Mouse (Mus musculus) testis, adult 2 months (tissue): ENCODE data around the gene Tmem135. TPM values are rescaled to one million over a fixed set of nuclear protein-coding genes. Genes with fewer than 3 reads are reported as not detected.

Experiments
- H3K27ac ChIP-seq: fragments of 200-500 bp; 2 replicates; pipeline ENCODE4 v1.5.1; 2012; ENCODE audit warnings: low read depth, low read length; ENCODE audit not compliant: control insufficient read depth, insufficient read depth
- H3K27me3 ChIP-seq: fragments of 200-500 bp; 2 replicates; pipeline ENCODE4 v1.6.1; 2012; ENCODE audit warnings: mild to moderate bottlenecking, low read length, moderate library complexity; ENCODE audit not compliant: control insufficient read depth, insufficient read depth
- H3K36me3 ChIP-seq: fragments of 200-500 bp; 2 replicates; pipeline ENCODE4 v1.6.1; 2012; ENCODE audit warnings: mild to moderate bottlenecking, low read length; ENCODE audit not compliant: control insufficient read depth, insufficient read depth
- H3K4me1 ChIP-seq: fragments of 200-500 bp; 2 replicates; pipeline ENCODE4 v1.6.1; 2012; ENCODE audit warnings: low read length; ENCODE audit not compliant: control insufficient read depth, insufficient read depth
- H3K4me3 ChIP-seq: fragments of 200-500 bp; 2 replicates; pipeline ENCODE4 v1.5.1; 2012; ENCODE audit warnings: low read depth, mild to moderate bottlenecking, low read length, moderate library complexity, mixed read lengths; ENCODE audit not compliant: control insufficient read depth
- CTCF ChIP-seq: fragments of 200-500 bp; IDR thresholded peaks from 2 replicates; pipeline ENCODE4 v1.5.1; 2012; ENCODE audit warnings: low read depth, mild to moderate bottlenecking, inconsistent platforms, low read length, moderate library complexity; ENCODE audit not compliant: control insufficient read depth, insufficient read depth, insufficient replicate concordance
- POLR2A ChIP-seq: fragments of 200-500 bp; IDR thresholded peaks from 2 replicates; pipeline ENCODE4 v1.6.1; 2012; ENCODE audit warnings: low read depth, mild to moderate bottlenecking, inconsistent platforms, low read length, moderate library complexity; ENCODE audit not compliant: control insufficient read depth
- polyA plus RNA-seq: library from polyadenylated mRNA; depleted of rRNA; stranded (reverse); fragments of >200 nt; gene quantifications from 2 replicates; pipeline ENCODE4 v1.2.3, GENCODE M21; 2012; rRNA removed

The Tmem135 gene
- polyA plus RNA-seq, 1 experiment = 4.6 TPM

GRCm38 (mm10) chr7:89106421-89106820 lies 297.6 kb downstream of the Tmem135 start:
- Histone ChIP-seq H3K4me3 (no peak overlapping the region), H3K27me3 (no peaks in the 10 kb centered on the region), H3K27ac (no peak overlapping the region), H3K4me1 (no peaks in the 10 kb centered on the region), H3K36me3 (no peaks in the 10 kb centered on the region)
- TF ChIP-seq CTCF (no peak), POLR2A (no peak)

GRCm38 (mm10) chr7:89099756-89100155 lies 304.3 kb downstream of the Tmem135 start:
- H3K4me3 ChIP-seq = no peak overlapping the region
- no peaks in the 10 kb centered on the region for H3K36me3 ChIP-seq
- H3K4me1 ChIP-seq = no peaks in the 10 kb centered on the region
- no peaks in the 10 kb centered on the region for H3K27me3 ChIP-seq
- TF ChIP-seq POLR2A (no peak), CTCF (no peak)
- H3K27ac ChIP-seq = no peak overlapping the region

Other genes starting within 250 kb of the Tmem135 start
- gene Fzd4, start 133 bp upstream of the Tmem135 start, polyA plus RNA-seq = 1.2 and 1.3 TPM in 2 replicates
- 5.4 and 8.5 TPM in 2 replicates for gene Prss23, start 123.0 kb upstream of the Tmem135 start, polyA plus RNA-seq
- 16.7 and 17.0 TPM in 2 replicates for gene Me3, start 228.2 kb upstream of the Tmem135 start, polyA plus RNA-seq